Mouse (Mus musculus) CH12.LX (cell line): Measurements from ENCODE around the gene Il6ra. TPM values are rescaled to one million over a fixed set of nuclear protein-coding genes. Genes with fewer than 3 reads are reported as not detected.

Experiments used
- DNase-seq: peaks from one replicate; pipeline ENCODE4 v3.0.0-alpha.2; 2013; ENCODE audit errors: extremely low read depth
- H3K27ac ChIP-seq: 2 replicates; pipeline ENCODE4 v1.5.1; 2012; ENCODE audit warnings: low read depth, mild to moderate bottlenecking, control low read depth, moderate library complexity; ENCODE audit not compliant: insufficient read depth
- H3K27me3 ChIP-seq: replicated peaks from 2 replicates; pipeline ENCODE3; 2012; ENCODE audit warnings: inconsistent platforms
- H3K36me3 ChIP-seq, 2 experiments: replicated peaks in 1 of 2; 2 replicates each; pipeline versions ENCODE3 to v1.6.1; 2012; ENCODE audit warnings: inconsistent platforms in 1 of 2, low read length in 1 of 2, mild to moderate bottlenecking in 1 of 2, mixed read lengths in 1 of 2, moderate library complexity in 1 of 2; ENCODE audit not compliant: control insufficient read depth in 1 of 2, insufficient read depth in 1 of 2
- H3K4me1 ChIP-seq, 2 experiments: 2 replicates each; pipeline ENCODE4 v1.6.1; 2012; ENCODE audit warnings: inconsistent platforms in 1 of 2, moderate library complexity in 1 of 2; ENCODE audit not compliant: insufficient read depth in 2 of 2, control insufficient read depth in 1 of 2
- H3K4me2 ChIP-seq: 2 replicates; pipeline ENCODE4 v1.6.1; 2012; ENCODE audit warnings: low read depth, mild to moderate bottlenecking, control low read depth; ENCODE audit not compliant: poor library complexity, insufficient read depth, severe bottlenecking
- H3K4me3 ChIP-seq, 3 experiments: fragments of 150-350 bp in 1 of 3; sonication (generic) in 1 of 3; replicated peaks in 1 of 3; 2 replicates each; pipeline versions ENCODE3 to v1.5.1; 2011 to 2012; ENCODE audit warnings: low read depth in 2 of 3, low read length in 2 of 3, mild to moderate bottlenecking in 2 of 3, moderate library complexity in 2 of 3, control low read depth in 1 of 3, improper control_type of control experiment in 1 of 3, inconsistent platforms in 1 of 3, mixed read lengths in 1 of 3; ENCODE audit not compliant: poor library complexity in 1 of 3
- H3K79me2 ChIP-seq: replicated peaks from 2 replicates; pipeline ENCODE4 v1.6.1; 2012; ENCODE audit warnings: mild to moderate bottlenecking, moderate library complexity; ENCODE audit not compliant: control insufficient read depth, poor library complexity, insufficient read depth, severe bottlenecking; ENCODE audit errors: extremely low read depth
- H3K9ac ChIP-seq: 2 replicates; pipeline ENCODE4 v1.6.1; 2012; ENCODE audit warnings: low read depth, mild to moderate bottlenecking, control low read depth, moderate library complexity; ENCODE audit not compliant: insufficient read depth
- H3K9me3 ChIP-seq: replicated peaks from 2 replicates; pipeline ENCODE3; 2012; ENCODE audit warnings: low read length, inconsistent platforms, mixed read lengths
- BHLHE40 ChIP-seq: IDR thresholded peaks from 2 replicates; pipeline ENCODE4 v1.6.1; 2011; ENCODE audit warnings: mild to moderate bottlenecking, low read depth, low read length, improper control_type of control experiment
- CHD1 ChIP-seq: IDR thresholded peaks from 2 replicates; pipeline ENCODE4 v1.6.1; 2012; ENCODE audit warnings: low read depth, low read length, improper control_type of control experiment, inconsistent platforms
- CHD2 ChIP-seq: IDR thresholded peaks from 2 replicates; pipeline ENCODE4 v1.6.1; 2011; ENCODE audit warnings: low read length, improper control_type of control experiment
- E2F4 ChIP-seq: IDR thresholded peaks from 2 replicates; pipeline ENCODE4 v1.6.1; 2011; ENCODE audit warnings: low read depth, low read length, improper control_type of control experiment; ENCODE audit not compliant: insufficient replicate concordance
- EP300 ChIP-seq: IDR thresholded peaks from 2 replicates; pipeline ENCODE4 v1.6.1; 2011; ENCODE audit warnings: low read length, improper control_type of control experiment
- ETS1 ChIP-seq: conservative IDR thresholded peaks from 2 replicates; pipeline ENCODE4 v1.6.1; 2012; ENCODE audit warnings: low read depth, mild to moderate bottlenecking, inconsistent platforms, low read length, improper control_type of control experiment, moderate library complexity
- GABPA ChIP-seq: IDR thresholded peaks from 2 replicates; pipeline ENCODE4 v1.6.1; 2012; ENCODE audit warnings: low read depth, low read length, improper control_type of control experiment, inconsistent platforms; ENCODE audit not compliant: insufficient replicate concordance
- HCFC1 ChIP-seq: IDR thresholded peaks from 2 replicates; pipeline ENCODE4 v1.6.1; 2012; ENCODE audit warnings: low read depth, mild to moderate bottlenecking, inconsistent platforms, low read length, improper control_type of control experiment
- IRF4 ChIP-seq: IDR thresholded peaks from 2 replicates; pipeline ENCODE4 v1.6.1; 2014; ENCODE audit warnings: low read depth, mild to moderate bottlenecking, inconsistent platforms, low read length, improper control_type of control experiment
- JUN ChIP-seq: IDR thresholded peaks from 2 replicates; pipeline ENCODE4 v1.6.1; 2011; ENCODE audit warnings: low read depth, mild to moderate bottlenecking, low read length, improper control_type of control experiment, moderate library complexity; ENCODE audit not compliant: insufficient read depth
- KAT2A ChIP-seq: IDR thresholded peaks from 2 replicates; pipeline ENCODE4 v1.6.1; 2012; ENCODE audit warnings: low read length, improper control_type of control experiment, inconsistent platforms; ENCODE audit not compliant: insufficient replicate concordance
- MAFK ChIP-seq: IDR thresholded peaks from 2 replicates; pipeline ENCODE4 v1.6.1; 2011; ENCODE audit warnings: low read length, improper control_type of control experiment; ENCODE audit not compliant: insufficient replicate concordance
- MAX ChIP-seq: IDR thresholded peaks from 2 replicates; pipeline ENCODE4 v1.6.1; 2011; ENCODE audit warnings: low read length, improper control_type of control experiment
- MAZ ChIP-seq: IDR thresholded peaks from 2 replicates; pipeline ENCODE4 v1.6.1; 2012; ENCODE audit warnings: low read depth, mild to moderate bottlenecking, inconsistent platforms, low read length, improper control_type of control experiment, moderate library complexity
- MEF2A ChIP-seq: IDR thresholded peaks from 2 replicates; pipeline ENCODE4 v1.6.1; 2014; ENCODE audit warnings: low read depth, mild to moderate bottlenecking, inconsistent platforms, low read length, improper control_type of control experiment, borderline replicate concordance
- NELFE ChIP-seq: IDR thresholded peaks from 2 replicates; pipeline ENCODE4 v1.6.1; 2011; ENCODE audit warnings: low read depth, low read length, improper control_type of control experiment
- PAX5 ChIP-seq: IDR thresholded peaks from 2 replicates; pipeline ENCODE4 v1.6.1; 2012; ENCODE audit warnings: low read length, inconsistent platforms, mixed read lengths
- POLR2A ChIP-seq: IDR thresholded peaks from 2 replicates; pipeline ENCODE4 v1.6.1; 2011; ENCODE audit warnings: low read depth, mild to moderate bottlenecking, improper control_type of control experiment, low read length
- RAD21 ChIP-seq: IDR thresholded peaks from 2 replicates; pipeline ENCODE4 v1.6.1; 2011; ENCODE audit warnings: low read depth, mild to moderate bottlenecking, low read length, improper control_type of control experiment, moderate library complexity
- RCOR1 ChIP-seq: conservative IDR thresholded peaks from 2 replicates; pipeline ENCODE4 v1.6.1; 2012; ENCODE audit warnings: low read depth, mild to moderate bottlenecking, inconsistent platforms, low read length, improper control_type of control experiment
- SMC3 ChIP-seq: IDR thresholded peaks from 2 replicates; pipeline ENCODE4 v1.6.1; 2011; ENCODE audit warnings: low read depth, low read length, improper control_type of control experiment
- TBP ChIP-seq: conservative IDR thresholded peaks from 2 replicates; pipeline ENCODE4 v1.6.1; 2011; ENCODE audit warnings: low read depth, low read length, improper control_type of control experiment
- UBTF ChIP-seq: IDR thresholded peaks from 2 replicates; pipeline ENCODE4 v1.6.1; 2012; ENCODE audit warnings: low read depth, mild to moderate bottlenecking, inconsistent platforms, low read length, improper control_type of control experiment, moderate library complexity
- ZC3H11A ChIP-seq: IDR thresholded peaks from 2 replicates; pipeline ENCODE4 v1.6.1; 2012; ENCODE audit warnings: low read depth, mild to moderate bottlenecking, inconsistent platforms, low read length, improper control_type of control experiment
- ZKSCAN1 ChIP-seq: IDR thresholded peaks from 2 replicates; pipeline ENCODE4 v1.6.1; 2012; ENCODE audit warnings: low read depth, inconsistent platforms, low read length, improper control_type of control experiment, borderline replicate concordance
- ZNF384 ChIP-seq: IDR thresholded peaks from 2 replicates; pipeline ENCODE4 v1.6.1; 2012; ENCODE audit warnings: low read depth, low read length, improper control_type of control experiment, inconsistent platforms
- dilution Hi-C: fragments of 300-500 bp; cut with MboI; formaldehyde crosslinking; loops from 2 replicates; pipeline ENCODE4 v1.14.3; 2020; ENCODE audit warnings: low sequenced_read_pairs; ENCODE audit not compliant: extremely low pct_unique_long_range_greater_than_20kb, extremely low pct_ligation_motif_present
- in situ Hi-C: fragments of 300-500 bp; cut with MboI; formaldehyde crosslinking; loops from 3 replicates; pipeline ENCODE4 v1.14.3; 2019; ENCODE audit warnings: low sequenced_read_pairs, low pct_ligation_motif_present, low pct_unique_long_range_greater_than_20kb, mixed read lengths
- polyA plus RNA-seq: library from polyadenylated mRNA; unstranded; fragments of >175 nt; gene quantifications from 2 replicates; pipeline ENCODE4 v1.2.1, GENCODE M21; 2012; ENCODE audit warnings: low read depth; ENCODE audit not compliant: insufficient read length
- total RNA-seq, 2 experiments: library from RNA; depleted of rRNA; stranded (reverse); fragments of 300-350 nt in 1 of 2; fragments of >200 nt in 1 of 2; gene quantifications; 2 replicates each; pipeline ENCODE4 v1.2.3; 2012 to 2014

Gene Il6ra
- total and polyA plus RNA-seq, 3 experiments, result 1.4 to 4.8 (median 1.6) TPM

DNA sequence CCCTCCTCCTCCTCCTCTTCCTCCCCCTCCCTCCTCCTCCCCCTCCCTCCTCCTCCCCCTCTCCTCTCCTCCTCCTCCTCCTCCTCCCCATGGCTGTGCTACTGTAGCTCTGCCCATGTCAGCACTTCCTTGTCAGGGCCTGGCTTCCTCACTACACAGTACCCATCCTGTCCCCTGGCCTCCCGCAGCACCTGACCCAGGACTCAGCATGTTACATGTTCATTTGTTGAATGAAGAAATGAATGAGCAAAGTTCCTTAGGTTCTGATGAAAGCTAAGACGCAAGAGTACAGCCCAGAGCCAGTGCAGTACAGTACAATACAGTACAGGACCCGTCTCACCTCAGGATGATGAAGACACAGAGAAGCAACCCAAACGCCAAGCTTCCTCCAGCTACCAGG is 36.5 kb downstream of the Il6ra start:
- DNase-seq, result no peak
- Histone ChIP-seq H3K4me1 (peaks cover 9 to 59% of the 10 kb centered on the region in 2 experiments), H3K79me2 (no peaks in the 10 kb centered on the region), H3K9ac (no peak overlapping the region), H3K27ac (no peak overlapping the region), H3K4me2 (no peak overlapping the region), H3K9me3 (peaks cover 7% of the 10 kb centered on the region), H3K4me3 (no peak overlapping the region), H3K36me3 (peaks cover 0 to 10% of the 10 kb centered on the region in 2 experiments), H3K27me3 (no peaks in the 10 kb centered on the region)
- TF ChIP-seq RAD21, result no peak
- TF ChIP-seq CHD2, result no peak
- no peak for TF ChIP-seq MAX
- no peak for TF ChIP-seq KAT2A
- no peak for TF ChIP-seq IRF4
- no peak for TF ChIP-seq PAX5
- no peak for TF ChIP-seq CHD1
- no peak for TF ChIP-seq MEF2A
- TF ChIP-seq ZKSCAN1, result no peak
- TF ChIP-seq JUN, result no peak
- TF ChIP-seq SMC3, result no peak
- TF ChIP-seq NELFE, result no peak
- no peak for TF ChIP-seq EP300
- TF ChIP-seq MAFK, result no peak
- no peak for TF ChIP-seq E2F4
- TF ChIP-seq HCFC1, result no peak
- in situ Hi-C loops, result no loop called here
- dilution Hi-C loops, result no loop called here

DNA sequence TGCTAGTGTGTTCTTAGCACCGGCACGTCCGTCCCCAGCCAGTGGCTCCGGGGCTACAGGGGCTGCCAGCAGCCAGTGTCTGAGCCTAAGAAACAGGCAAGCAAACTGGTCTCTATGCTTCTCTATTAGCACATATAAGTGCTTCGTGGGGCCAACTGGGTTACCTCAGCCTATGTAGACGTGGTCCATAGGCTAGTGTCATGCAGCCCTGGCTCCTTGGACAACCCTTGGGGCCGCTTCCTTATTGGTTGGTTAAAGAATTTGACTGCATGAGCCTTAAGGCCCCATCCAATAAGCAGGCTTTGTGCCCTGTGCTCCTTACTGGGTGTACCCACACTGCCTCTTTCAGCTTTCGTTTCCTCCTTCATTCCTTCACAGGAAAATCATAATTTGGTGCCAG is 37.2 kb downstream of the Il6ra start:
- Histone ChIP-seq H3K36me3 (peaks cover 0 to 10% of the 10 kb centered on the region in 2 experiments), H3K4me3 (no peak overlapping the region), H3K79me2 (no peaks in the 10 kb centered on the region), H3K27ac (no peak overlapping the region), H3K9me3 (peaks cover 7% of the 10 kb centered on the region), H3K4me2 (no peak overlapping the region), H3K27me3 (no peaks in the 10 kb centered on the region), H3K4me1 (peaks cover 6 to 59% of the 10 kb centered on the region in 2 experiments), H3K9ac (no peak overlapping the region)
- no peak for DNase-seq
- no peak for TF ChIP-seq GABPA
- TF ChIP-seq ZKSCAN1, result no peak
- no peak for TF ChIP-seq TBP
- TF ChIP-seq ETS1, result no peak
- no peak for TF ChIP-seq UBTF
- TF ChIP-seq POLR2A, result no peak
- no peak for TF ChIP-seq CHD2
- no peak for TF ChIP-seq MAZ
- no peak for TF ChIP-seq BHLHE40
- no peak for TF ChIP-seq MAFK
- no peak for TF ChIP-seq RCOR1
- no peak for TF ChIP-seq IRF4
- no peak for TF ChIP-seq ZC3H11A
- TF ChIP-seq EP300, result no peak
- TF ChIP-seq MEF2A, result no peak
- no peak for TF ChIP-seq PAX5
- no peak for TF ChIP-seq MAX
- TF ChIP-seq ZNF384, result no peak
- no peak for TF ChIP-seq CHD1
- in situ Hi-C loops (no loop called here), dilution Hi-C loops (no loop called here)
